Mouse (Mus musculus): ENCODE data around the gene Fam47e. TPM values are rescaled to one million over a fixed set of nuclear protein-coding genes. Genes with fewer than 3 reads are reported as not detected.
"Not testable (repeated sequence)": the region's sequence is repeated elsewhere in the genome, so short reads cannot be mapped to it uniquely, and the experiment has no call there.

The Fam47e gene
- not detected for total RNA-seq (2021)
- long read RNA-seq, experiment 1, partial matches to known transcripts, result 0 of 3 reads
- long read RNA-seq, experiment 1, other reads (novel, unspliced or antisense), result 3 of 3 reads
- long read RNA-seq, experiment 2, result 0 reads

- no peak for DNase-seq
- intact Hi-C loops (cut with DNase I), result loop anchor here (5.0 kb wide), 2 partner anchors 37 to 93 kb away; no protein-coding TSS in a partner anchor
These were observed at the start of gene Fam47e for GRCm38 (mm10) chr5:92554891-92555511. Fam47e (plus strand) TSS chr5:92555069.

DNA sequence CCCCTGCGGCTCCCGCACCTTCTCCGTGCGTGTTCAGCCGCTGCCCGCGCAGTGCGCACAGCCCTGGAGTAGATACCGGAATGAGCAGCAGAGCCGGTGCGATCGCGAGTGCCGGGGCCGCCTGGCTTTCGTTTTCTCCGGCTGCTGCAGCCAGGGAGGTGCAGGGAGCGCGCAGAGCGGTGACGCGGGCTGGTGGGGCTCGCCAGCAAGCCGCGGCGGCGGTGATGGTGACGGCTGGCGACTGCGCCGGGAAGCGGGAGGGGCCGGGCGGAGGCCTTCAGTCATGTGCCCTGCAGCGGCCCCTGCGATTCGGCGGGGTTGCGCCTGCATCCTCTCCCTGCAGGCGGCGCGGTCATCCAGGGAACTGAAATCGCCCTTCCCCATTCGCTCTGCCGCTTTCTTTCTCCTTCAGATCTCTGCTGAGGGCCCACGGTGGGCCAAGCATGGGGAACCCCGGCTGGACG lies 49.4 kb upstream of the Fam47e start:
- DNase-seq, result peak; percentile 95 to 96
- intact Hi-C loops (cut with DNase I), result loop anchor here (5.0 kb wide), 1 partner anchor 97 kb away; the partner anchor contains the start of gene Stbd1

DNA sequence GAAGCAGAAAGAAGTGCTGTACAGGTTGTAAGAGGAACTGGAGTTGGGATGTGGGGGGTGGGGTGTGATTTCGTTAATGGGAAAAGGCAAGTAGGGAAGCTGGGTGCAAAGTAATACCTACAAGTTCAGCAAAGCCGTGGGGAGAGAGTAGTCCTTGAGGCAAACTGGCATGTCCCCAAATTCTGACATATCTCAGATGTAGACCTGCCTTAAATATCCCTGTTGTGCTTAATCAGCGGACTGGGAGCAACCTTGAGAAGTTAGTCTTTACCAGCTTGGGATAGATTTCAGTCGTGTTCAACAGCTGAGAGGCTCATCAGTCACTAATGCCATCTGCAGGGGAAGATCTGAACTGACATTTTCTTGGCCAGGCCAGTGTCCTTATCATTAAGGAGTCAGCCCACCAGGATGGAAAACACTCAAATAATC lies 48.6 kb upstream of the Fam47e start:
- DNase-seq, result no peak
- intact Hi-C loops (cut with DNase I), result loop anchor here (5.0 kb wide), 1 partner anchor 96 kb away; the partner anchor contains the start of gene Stbd1

- DNase-seq, result no peak
- intact Hi-C loops (cut with DNase I), result loop anchor here (5.0 kb wide), 1 partner anchor 96 kb away; the partner anchor contains the start of gene Stbd1
These were observed 48.1 kb upstream of the Fam47e start, which contains the start of gene Scarb2 for GRCm38 (mm10) chr5:92506733-92507132. Scarb2 (minus strand) TSS chr5:92506833.

DNA sequence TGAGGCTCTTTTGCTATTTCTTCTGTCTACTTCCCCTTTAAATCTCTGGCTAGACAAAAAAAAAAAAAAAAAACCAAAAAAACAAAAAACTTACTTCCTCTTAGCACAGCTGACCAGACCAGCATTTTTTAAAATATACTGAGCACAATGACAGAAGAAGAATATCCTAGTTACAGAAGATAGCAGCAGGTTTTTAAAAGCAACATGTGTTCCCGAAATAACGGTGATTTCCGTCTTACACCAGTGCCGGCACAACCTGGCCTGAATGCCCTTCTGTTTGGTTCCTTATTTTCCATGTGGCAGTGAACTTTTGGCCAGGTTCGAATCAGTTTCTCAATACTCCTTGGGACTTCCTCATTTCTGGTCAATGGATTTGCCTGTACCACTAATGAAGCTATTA lies 46.0 kb upstream of the Fam47e start:
- intact Hi-C loops (cut with DNase I), result loop anchor here (2.0 to 5.0 kb wide), 2 partner anchors 48 to 93 kb away; partner anchors contain the start of gene Stbd1

DNA sequence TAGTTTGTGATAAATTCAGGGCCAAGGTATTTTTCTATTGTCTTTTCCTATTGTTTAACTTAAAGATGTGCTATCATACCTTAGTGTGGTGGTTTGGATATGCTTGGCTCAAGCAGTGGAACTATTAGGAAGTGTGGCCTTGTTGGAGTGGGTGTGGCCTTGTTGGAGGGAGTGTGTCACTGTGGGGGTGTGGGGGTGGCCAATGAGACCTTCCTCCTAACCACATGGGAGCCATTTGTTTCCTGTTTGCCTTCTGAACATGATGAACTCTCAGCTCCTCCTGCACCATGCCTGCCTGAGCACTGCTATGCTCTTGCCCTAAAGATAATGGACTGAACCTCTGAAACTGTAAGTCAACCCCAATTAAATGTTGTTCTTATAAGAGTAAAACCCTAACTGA lies 43.6 kb upstream of the Fam47e start:
- intact Hi-C loops (cut with DNase I), result no loop called here
- DNase-seq, result no peak

More for the DNA sequence above, 46.0 kb upstream of the Fam47e start:
- no peak for DNase-seq

GRCm38 (mm10) chr5:92512066-92512465 lies 42.8 kb upstream of the Fam47e start:
- intact Hi-C loops (cut with DNase I), result no loop called here
- no peak for DNase-seq

GRCm38 (mm10) chr5:92521131-92521530 lies 33.7 kb upstream of the Fam47e start:
- intact Hi-C loops (cut with DNase I); DNase-seq: not testable (repeated sequence)

DNA sequence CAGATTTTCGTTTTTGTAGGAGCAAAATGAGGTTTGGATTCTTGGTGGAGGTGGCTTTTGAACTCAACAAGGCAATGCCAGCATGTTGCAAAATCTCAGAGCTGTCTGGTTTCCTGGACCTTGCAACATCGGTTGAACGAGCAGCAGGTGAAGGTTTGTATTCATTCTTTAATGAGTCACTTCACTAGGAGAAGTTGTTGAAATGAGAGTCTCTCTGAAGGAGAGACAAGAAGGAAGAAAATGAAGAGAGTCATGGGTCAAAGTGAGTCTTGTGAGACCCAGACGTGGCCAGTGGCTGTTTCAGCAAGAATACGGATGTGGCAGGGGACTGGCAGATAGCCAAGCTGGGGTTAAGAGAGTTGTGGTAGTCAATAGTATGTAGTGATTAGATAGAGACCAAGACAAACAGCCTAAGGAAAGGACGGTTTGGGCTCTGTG lies 30.0 kb upstream of the Fam47e start:
- intact Hi-C loops (cut with DNase I), result no loop called here
- no peak for DNase-seq

- no peak for DNase-seq
- intact Hi-C loops (cut with DNase I), result no loop called here
These were observed 15.2 kb upstream of the Fam47e start for GRCm38 (mm10) chr5:92539698-92540097.

GRCm38 (mm10) chr5:92552611-92553010 lies 2.3 kb upstream of the Fam47e start:
- DNase-seq, result no peak
- intact Hi-C loops (cut with DNase I), result loop anchor here (5.0 kb wide), 1 partner anchor 90 kb away; no protein-coding TSS in a partner anchor

GRCm38 (mm10) chr5:92553939-92554338 lies 930 bp upstream of the Fam47e start:
- intact Hi-C loops (cut with DNase I), result loop anchor here (5.0 kb wide), 1 partner anchor 92 kb away; no protein-coding TSS in a partner anchor
- no peak for DNase-seq

- intact Hi-C loops (cut with DNase I), result loop anchor here (5.0 kb wide), 1 partner anchor 92 kb away; no protein-coding TSS in a partner anchor
- DNase-seq, result no peak
These were observed 426 bp upstream of the Fam47e start for GRCm38 (mm10) chr5:92554443-92554842.

GRCm38 (mm10) chr5:92555905-92556304 lies 1.0 kb downstream of the Fam47e start:
- intact Hi-C loops (cut with DNase I), result loop anchor here (5.0 kb wide), 1 partner anchor 36 kb away; no protein-coding TSS in a partner anchor
- no peak for DNase-seq

DNA sequence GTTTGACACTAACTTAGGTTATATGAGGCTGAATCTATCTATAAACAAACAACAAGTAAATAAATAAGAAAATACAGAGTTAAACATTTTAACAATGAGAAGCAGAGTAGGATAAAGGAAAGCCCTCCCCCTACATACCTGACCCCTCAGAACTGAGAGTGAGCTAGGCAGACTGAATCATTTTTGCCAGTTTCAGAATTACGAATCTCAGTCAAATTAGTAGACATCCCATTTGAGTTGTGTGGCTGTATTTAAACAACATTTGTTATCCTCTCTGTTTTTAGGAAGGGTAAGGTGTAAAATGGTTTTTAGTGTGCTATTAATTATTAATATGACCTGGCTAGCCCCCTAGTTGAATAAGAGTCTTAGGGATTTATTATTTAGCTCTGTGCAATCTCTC lies 2.6 kb downstream of the Fam47e start:
- intact Hi-C loops (cut with DNase I), result loop anchor here (5.0 kb wide), 1 partner anchor 35 kb away; no protein-coding TSS in a partner anchor
- no peak for DNase-seq

DNA sequence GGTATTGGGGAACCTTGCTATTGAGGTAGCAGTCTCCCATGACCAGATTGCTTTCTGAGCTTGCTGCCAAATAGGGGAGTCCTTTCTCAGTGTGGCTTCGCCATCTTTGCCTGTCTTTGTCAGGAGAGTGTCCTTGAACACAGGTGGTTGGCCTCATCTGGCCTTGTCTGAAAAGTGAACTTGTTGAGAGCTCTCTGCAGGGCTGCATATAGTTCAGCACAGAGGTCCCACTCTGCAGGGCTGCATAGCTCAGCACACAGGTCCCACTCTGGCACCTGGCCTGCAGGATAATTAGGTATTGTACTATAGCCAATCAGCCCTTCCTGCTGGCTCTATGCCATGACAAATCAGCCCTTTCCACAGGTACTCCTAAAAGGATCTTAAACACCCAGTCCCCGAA lies 5.3 kb downstream of the Fam47e start:
- DNase-seq, result no peak
- intact Hi-C loops (cut with DNase I), result no loop called here

DNA sequence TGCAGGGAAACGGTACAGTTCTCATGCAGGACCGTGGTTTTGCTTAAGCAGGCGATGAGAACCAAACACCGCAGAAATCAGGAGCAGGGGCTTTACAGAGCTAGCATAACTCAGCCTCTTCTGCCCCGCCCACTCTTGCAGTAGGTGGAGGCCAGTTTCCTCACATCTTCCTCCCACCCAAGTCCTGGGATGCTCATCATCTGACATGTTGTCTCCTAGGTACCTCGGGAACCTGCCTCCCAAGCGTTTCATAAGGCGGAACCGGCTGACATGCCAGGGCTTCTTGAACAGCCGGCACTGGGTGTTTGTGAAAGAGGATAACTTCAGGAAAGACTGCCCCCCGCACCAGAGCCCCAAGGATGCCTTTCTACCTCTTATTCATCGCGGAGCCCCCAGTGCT lies 7.1 kb downstream of the Fam47e start:
- intact Hi-C loops (cut with DNase I), result no loop called here
- no peak for DNase-seq

- DNase-seq, result no peak
- intact Hi-C loops (cut with DNase I), result no loop called here
These were observed 16.4 kb downstream of the Fam47e start for GRCm38 (mm10) chr5:92571232-92571631.

GRCm38 (mm10) chr5:92579559-92579958 lies 24.7 kb downstream of the Fam47e start:
- DNase-seq, result no peak
- intact Hi-C loops (cut with DNase I), result no loop called here

DNA sequence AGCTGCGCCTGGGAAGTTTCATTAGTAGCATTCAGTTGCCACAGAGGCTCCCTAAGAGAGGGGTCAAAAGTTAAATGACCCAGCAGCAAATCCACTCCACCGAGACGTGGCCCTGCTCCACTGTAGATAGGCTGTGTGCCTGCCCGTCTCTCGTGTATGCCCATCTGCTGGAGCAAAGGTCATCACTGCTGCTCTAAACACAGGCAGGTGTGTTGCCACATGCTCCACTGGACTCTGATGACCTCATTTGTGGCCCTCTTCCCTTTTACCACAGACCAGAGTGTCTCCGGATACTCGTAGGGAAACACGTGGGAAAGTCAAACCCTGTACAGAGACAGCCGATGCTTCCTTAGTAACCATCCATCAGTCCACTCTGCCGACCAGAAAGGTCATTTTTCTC lies 31.1 kb downstream of the Fam47e start:
- intact Hi-C loops (cut with DNase I), result no loop called here
- DNase-seq, result no peak

GRCm38 (mm10) chr5:92595026-92595425 lies 40.2 kb downstream of the Fam47e start:
- intact Hi-C loops (cut with DNase I), result no loop called here
- DNase-seq, result no peak

DNA sequence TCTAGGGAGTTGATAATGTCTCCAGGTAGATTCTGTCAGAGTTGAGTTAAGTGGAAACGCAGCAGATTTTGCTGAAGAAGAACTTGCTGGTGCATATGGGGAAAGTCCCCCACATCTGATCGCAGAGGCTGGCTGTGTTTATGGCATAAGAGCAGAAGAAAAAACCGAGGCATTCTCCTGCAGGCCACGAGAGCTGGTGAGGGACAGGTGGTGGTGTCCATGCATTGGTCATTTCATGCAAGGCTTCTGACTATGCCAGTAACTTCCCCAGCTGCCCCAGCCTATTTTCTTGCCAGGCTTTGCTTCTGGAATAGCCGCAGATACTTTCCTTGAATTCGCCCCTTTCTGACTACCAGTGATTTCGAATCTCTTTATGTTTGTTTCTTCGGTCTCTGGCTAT lies 42.0 kb downstream of the Fam47e start:
- intact Hi-C loops (cut with DNase I), result no loop called here
- DNase-seq, result no peak

Data from gastrocnemius, postnatal 36 days (tissue).